10 mouse cellular contexts compared by ENCODE assay signal in genomic region chr1:163380072-163380471, GRCm38 (mm10). TPM values are rescaled to one million over a fixed set of nuclear protein-coding genes. Genes with fewer than 3 reads are reported as not detected.
DNase-seq lines count a peak whose midpoint lies in the region; ATAC-seq and TF ChIP-seq lines count a peak whose summit lies in the region.
"Had no signal": no experiment of that assay in that cellular context is flagged by ENCODE, and none has a peak within 500 bp of the region (broad histone marks: within the 10 kb centered on the region; RNA-seq: fewer than 3 reads in every experiment).

No protein-coding gene starts in this region.

- WGBS in midbrain, postnatal 0 days, result 24% methylated on average over 4 of the region's 4 CpGs
- 32% methylated on average over 4 of the region's 4 CpGs for WGBS in midbrain, embryonic 16.5 days
- WGBS in forebrain, embryonic 16.5 days, result 7% methylated on average over 4 of the region's 4 CpGs

- H3K27ac ChIP-seq in midbrain, postnatal 0 days (ENCODE audit: low read depth, low read length), result no peak overlapping the region
- H3K27ac ChIP-seq in midbrain, embryonic 16.5 days (ENCODE audit: low read length), result no peak overlapping the region
- H3K27ac ChIP-seq in forebrain, embryonic 16.5 days (ENCODE audit: low read length), result no peak overlapping the region

- no peak overlapping the region for H3K4me2 ChIP-seq in midbrain, postnatal 0 days (ENCODE audit: low read depth, low read length, poor library complexity, severe bottlenecking)
- no peak overlapping the region for H3K4me2 ChIP-seq in midbrain, embryonic 16.5 days (ENCODE audit: low read length)
- no peak overlapping the region for H3K4me2 ChIP-seq in forebrain, embryonic 16.5 days (ENCODE audit: low read length)

- H3K27me3 ChIP-seq in midbrain, postnatal 0 days (ENCODE audit: insufficient read depth, low read length), result no peaks in the 10 kb centered on the region
- no peaks in the 10 kb centered on the region for H3K27me3 ChIP-seq in midbrain, embryonic 16.5 days (ENCODE audit: control insufficient read depth, insufficient read depth, low read depth, low read length)
- no peaks in the 10 kb centered on the region for H3K27me3 ChIP-seq in forebrain, embryonic 16.5 days (replicated peaks; ENCODE audit: control insufficient read depth, insufficient read depth, low read length)

- no peaks in the 10 kb centered on the region; the same call in 1 of the 2 replicates for H3K36me3 ChIP-seq in midbrain, postnatal 0 days (ENCODE audit: insufficient read depth, low read length)
- 0 out of 2 replicates have a peak, but pooled peaks cover 2% of the 10 kb centered on the region for H3K36me3 ChIP-seq in midbrain, embryonic 16.5 days (ENCODE audit: control insufficient read depth, insufficient read depth, low read length)
- no peaks in the 10 kb centered on the region for H3K36me3 ChIP-seq in forebrain, embryonic 16.5 days (ENCODE audit: control insufficient read depth, insufficient read depth)

- no peaks in the 10 kb centered on the region for H3K9me3 ChIP-seq in midbrain, postnatal 0 days (ENCODE audit: low read length)
- H3K9me3 ChIP-seq in midbrain, embryonic 16.5 days (replicated peaks; ENCODE audit: control insufficient read depth, low read length, poor library complexity, severe bottlenecking), result no peaks in the 10 kb centered on the region
- no peaks in the 10 kb centered on the region for H3K9me3 ChIP-seq in forebrain, embryonic 16.5 days (ENCODE audit: control insufficient read depth, low read length)

- intact Hi-C loops in gastrocnemius, postnatal 14 days (cut with DNase I; ENCODE audit: low total_unique reads), result no loop called here

- ATAC-seq in midbrain, postnatal 0 days (ENCODE audit: low FRiP score), result no peak
- no peak for ATAC-seq in midbrain, embryonic 16.5 days
- ATAC-seq in forebrain, embryonic 16.5 days, result no peak
- ATAC-seq in megakaryocyte-erythroid progenitor cell, adult 5-6 weeks (replicated peaks; ENCODE audit: low FRiP score, low TSS enrichment, poor library complexity, severe bottlenecking), result no peak
- ATAC-seq: hindbrain, embryonic 16.5 days had no signal

- H3K4me3 ChIP-seq in midbrain, postnatal 0 days (ENCODE audit: low read depth, low read length), result no peak overlapping the region
- H3K4me3 ChIP-seq in midbrain, embryonic 16.5 days (ENCODE audit: low read depth, low read length), result no peak overlapping the region
- no peak overlapping the region for H3K4me3 ChIP-seq in forebrain, embryonic 16.5 days (replicated peaks; ENCODE audit: low read length)

- peak; percentile 11 for DNase-seq in gastrocnemius, postnatal 14 days
- DNase-seq in gastrocnemius, postnatal 10 days, result no peak
- peak; percentile 9 for DNase-seq in midbrain, postnatal 0 days (ENCODE audit: low spot score)
- peak; percentile 69 to 70 for DNase-seq in heart, adult 9 months (ENCODE audit: low spot score in 2 of 2)
- DNase-seq in skeletal muscle tissue, adult 2 months (ENCODE audit: low read depth, low spot score), result peak; percentile 74
- DNase-seq: cerebellum, postnatal 25 days had no signal

- no peaks in the 10 kb centered on the region for H3K4me1 ChIP-seq in midbrain, postnatal 0 days (ENCODE audit: insufficient read depth, low read length)
- H3K4me1 ChIP-seq in midbrain, embryonic 16.5 days (ENCODE audit: control insufficient read depth, insufficient read depth, low read length), result no peaks in the 10 kb centered on the region
- H3K4me1 ChIP-seq in forebrain, embryonic 16.5 days (replicated peaks; ENCODE audit: control insufficient read depth, insufficient read depth, low read length), result no peaks in the 10 kb centered on the region

- no peak for TF ChIP-seq CTCF in midbrain, postnatal 0 days (IDR thresholded peaks at IDR 0.05)

- no peak overlapping the region for H3K9ac ChIP-seq in midbrain, postnatal 0 days (replicated peaks; ENCODE audit: low read length, poor library complexity, severe bottlenecking)
- no peak overlapping the region for H3K9ac ChIP-seq in midbrain, embryonic 16.5 days (ENCODE audit: low read depth, low read length)
- no peak overlapping the region for H3K9ac ChIP-seq in forebrain, embryonic 16.5 days (replicated peaks; ENCODE audit: low read depth, low read length)

RNA-seq across cellular contexts. Expression of gene Gorab, which starts 23.4 kb away (rescaled TPM):
- total RNA-seq in gastrocnemius, postnatal 14 days (2021), result 1 to 10 TPM; 2.9 to 4.9 TPM
- 1 to 10 TPM; 5.5 to 6.2 TPM for total RNA-seq in gastrocnemius, postnatal 10 days (2021)
- 12.7 and 13.5 TPM in 2 replicates for total RNA-seq in midbrain, postnatal 0 days (2014; rRNA removed)
- 17.0 and 17.4 TPM in 2 replicates for polyA plus RNA-seq in midbrain, postnatal 0 days (2015; fragmentation: Nextera tagmentation; extraction: Ambion mirVana)
- 23.4 and 23.5 TPM in 2 replicates for polyA plus RNA-seq in midbrain, embryonic 16.5 days (2015; fragmentation: Nextera tagmentation; extraction: Ambion mirVana)
- 25.2 and 27.9 TPM in 2 replicates for polyA plus RNA-seq in forebrain, embryonic 16.5 days (2015; fragmentation: Nextera tagmentation; extraction: Ambion mirVana)
- total RNA-seq in megakaryocyte-erythroid progenitor cell, adult 5-6 weeks (2014; fragmentation: Nextera tagmentation), result 5.7 and 13.5 TPM in 2 replicates
- 9.2 and 10.0 TPM in 2 replicates for total RNA-seq in megakaryocyte-erythroid progenitor cell, adult 5-6 weeks (2017)
